Mouse (Mus musculus) cortical plate, adult 2 months (tissue): ENCODE measurements around the gene Nkx2-5.

Experiments used
- CTCF ChIP-seq: fragments of 200-500 bp; IDR thresholded peaks from 2 replicates; pipeline ENCODE4 v1.5.1; 2011; ENCODE audit warnings: mild to moderate bottlenecking, control low read depth, low read length; ENCODE audit not compliant: insufficient read depth; ENCODE audit errors: extremely low read depth
- POLR2A ChIP-seq: fragments of 200-500 bp; IDR thresholded peaks from 2 replicates; pipeline ENCODE4 v1.6.1; 2011; ENCODE audit warnings: mild to moderate bottlenecking, low read length, control low read depth; ENCODE audit not compliant: insufficient read depth; ENCODE audit errors: extremely low read depth

DNA sequence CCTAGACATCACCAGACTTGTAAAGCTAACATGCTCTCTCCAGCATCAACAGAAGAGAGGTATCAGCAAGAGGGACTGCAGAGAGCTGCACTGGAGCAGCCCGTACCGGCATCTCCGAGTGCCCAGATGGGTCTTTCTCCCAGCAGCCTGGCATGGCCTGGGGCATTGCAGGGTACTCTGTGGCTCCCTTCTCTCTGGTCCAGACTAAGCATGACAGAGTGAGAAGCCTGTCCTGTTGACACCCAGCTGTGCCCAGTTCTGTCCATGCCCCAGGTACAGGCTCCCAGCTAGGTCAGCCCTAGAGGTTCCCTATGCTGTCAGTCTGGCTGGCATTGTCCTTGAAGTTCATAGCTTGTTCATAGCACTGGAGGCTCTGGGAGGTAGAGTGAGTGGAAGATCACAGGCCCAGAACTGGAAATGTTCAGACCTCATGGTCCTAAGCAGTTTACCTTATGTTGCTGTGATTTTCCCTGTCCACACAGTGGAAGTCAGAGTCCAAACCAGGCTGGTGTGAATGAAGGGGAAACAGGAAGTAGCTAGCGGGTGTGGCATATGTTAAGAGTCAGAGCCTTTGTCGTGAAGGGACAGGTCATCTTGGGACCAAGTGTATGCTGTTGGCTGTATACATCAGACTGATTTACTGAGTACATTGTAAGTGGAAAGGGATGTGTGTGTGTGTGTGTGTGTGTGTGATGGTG, 51.6 kb downstream of the Nkx2-5 start:
- TF ChIP-seq CTCF: no peak
- no peak for TF ChIP-seq POLR2A
